Mouse (Mus musculus) liver, embryonic 14.5 days (tissue): ENCODE data around the gene Foxi3. TPM values are rescaled to one million over a fixed set of nuclear protein-coding genes. Genes with fewer than 3 reads are reported as not detected.
A peak's percentile ranks its signal among the peaks of the same experiment; 100 is the strongest.

Experiments
- ATAC-seq: fragments of 200-750 bp; cut with Nextera tagmentation; 2 replicates; pipeline ENCODE4 v1.8.0; 2017; ENCODE audit warnings: moderate number of reproducible peaks, mild to moderate bottlenecking, moderate library complexity; ENCODE audit not compliant: insufficient read depth
- DNase-seq, 3 experiments: peaks; one replicate each; pipeline ENCODE4 v3.0.0-alpha.2; 2012 to 2013; ENCODE audit warnings: low read depth in 3 of 3, low spot score in 3 of 3
- H3K27ac ChIP-seq: fragments of 300-500 bp; sonication (generic); 2 replicates; pipeline ENCODE4 v1.5.1; 2014; ENCODE audit warnings: moderate library complexity, mild to moderate bottlenecking, control low read depth, inconsistent platforms
- H3K27me3 ChIP-seq: fragments of 300-500 bp; sonication (generic); 2 replicates; pipeline ENCODE4 v1.6.1; 2014; ENCODE audit warnings: mild to moderate bottlenecking, low read length, moderate library complexity; ENCODE audit not compliant: control insufficient read depth, insufficient read depth
- H3K36me3 ChIP-seq: fragments of 300-500 bp; sonication (generic); replicated peaks from 2 replicates; pipeline ENCODE4 v1.6.1; 2014; ENCODE audit warnings: low read depth; ENCODE audit not compliant: control insufficient read depth, insufficient read depth
- H3K4me1 ChIP-seq, 2 experiments: fragments of 200-500 bp in 1 of 2; fragments of 300-500 bp in 1 of 2; sonication (generic) in 1 of 2; replicated peaks; 2 replicates each; pipeline ENCODE4 v1.6.1; 2012 to 2014; ENCODE audit warnings: antibody characterized with exemption in 1 of 2, inconsistent platforms in 1 of 2, low read length in 1 of 2; ENCODE audit not compliant: control insufficient read depth in 2 of 2, insufficient read depth in 2 of 2
- H3K4me2 ChIP-seq: fragments of 300-500 bp; sonication (generic); 2 replicates; pipeline ENCODE4 v1.6.1; 2014; ENCODE audit warnings: low read depth, mild to moderate bottlenecking, control low read depth, moderate library complexity
- H3K4me3 ChIP-seq, 2 experiments: fragments of 200-500 bp in 1 of 2; fragments of 300-500 bp in 1 of 2; sonication (generic) in 1 of 2; 2 replicates each; pipeline ENCODE4 v1.5.1; 2012 to 2014; ENCODE audit warnings: low read depth in 2 of 2, low read length in 2 of 2, mild to moderate bottlenecking in 2 of 2, control low read depth in 1 of 2, inconsistent platforms in 1 of 2, moderate library complexity in 1 of 2; ENCODE audit not compliant: insufficient read depth in 1 of 2
- H3K9ac ChIP-seq: fragments of 300-500 bp; sonication (generic); replicated peaks from 2 replicates; pipeline ENCODE4 v1.6.1; 2014; ENCODE audit warnings: mild to moderate bottlenecking, control low read depth, moderate library complexity
- H3K9me3 ChIP-seq: fragments of 300-500 bp; sonication (generic); 2 replicates; pipeline ENCODE4 v1.6.1; 2016; ENCODE audit warnings: low read length, mixed read lengths; ENCODE audit not compliant: control insufficient read depth
- CTCF ChIP-seq: IDR thresholded peaks from 2 replicates; pipeline ENCODE4 v1.5.1; 2016; ENCODE audit warnings: antibody characterized with exemption, low read depth, control low read depth
- EP300 ChIP-seq: IDR thresholded peaks from 2 replicates; pipeline ENCODE4 v1.6.1; 2016; ENCODE audit warnings: antibody characterized with exemption, low read depth
- WGBS: fragments of 180-500 bp; shearing (Covaris S2); extraction: QIAGEN DNeasy Blood & Tissue Kit; methylation state at CpG from one replicate; pipeline ENCODE4 v1.1.7; 2014; ENCODE audit not compliant: insufficient replicate concordance; 5-methylcytosine and 5-hydroxymethylcytosine counted together
- polyA plus RNA-seq, 2 experiments: library from polyadenylated mRNA; depleted of rRNA in 1 of 2; stranded (reverse) in 1 of 2; unstranded in 1 of 2; fragments of >200 nt; fragmentation: Nextera tagmentation in 1 of 2; extraction: Ambion mirVana in 1 of 2; gene quantifications; 2 replicates each; pipeline versions ENCODE4 v1.2.1 to v1.2.3; 2012 to 2014

Foxi3 gene
- polyA plus RNA-seq, 2 experiments: not detected

DNA sequence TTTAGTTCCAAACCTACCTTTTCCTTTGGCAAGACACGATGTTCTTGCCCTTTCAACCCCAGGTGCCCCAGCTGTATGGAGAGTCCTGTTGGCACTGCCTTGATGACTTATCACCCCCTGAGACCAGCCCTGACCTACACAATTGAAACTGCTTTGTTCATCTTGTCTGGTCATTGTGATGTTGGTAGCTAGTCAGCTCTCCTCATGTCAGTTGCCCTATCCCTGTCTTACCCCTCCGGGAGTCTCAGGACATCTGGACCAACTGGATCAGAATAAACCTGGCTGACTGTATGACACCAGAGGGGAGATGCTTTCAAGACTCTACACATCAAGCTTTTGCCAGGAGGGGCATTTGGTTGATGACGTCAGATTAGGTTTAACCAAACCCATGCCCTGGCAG is 37.5 kb upstream of the Foxi3 start, which contains the start of gene Tex37:
Tex37 (minus strand) TSS at position 101 of the 400 bp plus-strand sequence.
- Histone ChIP-seq H3K4me2 (no peak within 1 kb of the TSS), H3K9ac (no peak within 1 kb of the TSS), H3K36me3 (no peaks in the 10 kb centered on the region), H3K4me3 (no peak within 1 kb of the TSS), H3K27me3 (peaks cover 6% of the 10 kb centered on the region), H3K9me3 (no peaks in the 10 kb centered on the region), H3K4me1 (no peaks in the 10 kb centered on the region), H3K27ac (no peak within 1 kb of the TSS)
- DNase-seq (no peak), ATAC-seq (no peak)
- no peak for TF ChIP-seq EP300
- TF ChIP-seq CTCF: no peak
- 66% methylated on average over 3 of the region's 3 CpGs for WGBS

DNA sequence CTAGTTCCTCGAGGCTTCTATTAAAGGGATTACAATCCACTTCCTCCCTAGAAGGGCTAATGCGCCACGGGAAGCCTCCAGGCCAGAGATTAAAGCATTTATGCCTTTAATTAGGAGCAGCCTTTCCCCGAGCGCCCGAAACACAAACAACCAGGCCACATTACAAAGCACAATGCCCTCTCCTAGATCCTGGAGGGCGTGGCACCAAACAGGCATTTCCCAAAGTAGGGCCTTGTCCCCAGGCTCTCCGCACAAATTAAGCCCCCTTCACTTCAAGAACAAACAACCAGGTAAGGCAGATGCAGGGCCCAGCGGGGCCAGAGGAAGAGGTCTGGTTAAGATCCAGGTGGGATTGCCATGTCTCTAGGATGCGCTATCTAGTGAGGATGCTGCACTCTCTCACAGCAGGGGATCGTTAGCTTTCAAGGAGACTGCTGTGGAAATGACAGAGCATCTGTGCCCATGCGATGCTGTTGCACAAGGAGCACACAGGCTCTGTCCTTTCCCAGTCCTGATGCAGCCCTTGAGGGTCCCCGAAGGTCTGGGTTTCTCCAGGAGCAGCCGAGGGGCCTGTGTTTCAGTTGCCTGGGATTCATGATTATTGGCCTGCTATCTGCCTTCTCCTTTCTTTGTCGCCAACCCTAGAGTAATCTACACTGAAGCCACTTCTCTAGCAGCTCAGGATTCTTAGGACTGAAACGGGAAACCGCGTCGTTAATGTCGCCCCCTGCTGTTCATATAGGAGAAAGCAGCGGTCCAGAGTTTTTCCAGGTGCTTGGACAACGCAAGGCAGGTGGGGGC is 34.9 kb upstream of the Foxi3 start:
- DNase-seq (peak in 1 of 3 experiments; percentile 11), ATAC-seq (no peak)
- TF ChIP-seq CTCF (peak; percentile 78), EP300 (no peak)
- no peaks in the 10 kb centered on the region for H3K4me1 ChIP-seq
- no peaks in the 10 kb centered on the region for H3K36me3 ChIP-seq
- no peaks in the 10 kb centered on the region for H3K9me3 ChIP-seq
- H3K27me3 ChIP-seq: peaks cover 6% of the 10 kb centered on the region
- H3K4me2 ChIP-seq: no peak overlapping the region; the same call in 1 of the 2 replicates
- H3K4me3 ChIP-seq: no peak overlapping the region
- WGBS: 16% methylated on average over 22 of the region's 22 CpGs
- H3K9ac ChIP-seq: no peak overlapping the region
- H3K27ac ChIP-seq: no peak overlapping the region

DNA sequence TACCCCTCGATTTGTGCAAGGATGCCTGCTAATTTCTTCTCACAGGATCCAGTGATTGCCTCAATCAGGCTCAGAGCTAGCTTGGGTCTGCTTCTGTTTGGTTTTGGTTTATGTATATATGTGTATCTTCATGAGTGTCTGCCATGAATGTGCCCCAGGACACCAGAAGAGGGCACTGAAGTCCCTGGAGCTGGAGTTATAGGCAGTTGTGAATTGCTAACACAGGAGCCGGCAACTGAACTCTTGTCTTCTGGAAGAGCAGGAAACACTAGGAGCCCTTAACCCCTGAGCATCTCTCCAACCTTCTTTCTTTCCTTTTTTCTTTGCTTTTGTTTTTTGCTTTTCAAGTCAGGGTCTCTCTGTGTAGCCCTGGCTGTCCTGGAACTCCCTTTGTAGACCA is 24.5 kb upstream of the Foxi3 start:
- DNase-seq (no peak), ATAC-seq (no peak)
- H3K4me3 ChIP-seq: no peak overlapping the region
- 71% methylated on average over 2 of the region's 2 CpGs for WGBS
- no peaks in the 10 kb centered on the region for H3K9me3 ChIP-seq
- H3K9ac ChIP-seq: no peak overlapping the region
- H3K36me3 ChIP-seq: no peaks in the 10 kb centered on the region
- no peaks in the 10 kb centered on the region for H3K4me1 ChIP-seq
- H3K27me3 ChIP-seq: no peaks in the 10 kb centered on the region
- H3K4me2 ChIP-seq: no peak overlapping the region
- no peak for TF ChIP-seq CTCF
- H3K27ac ChIP-seq: no peak overlapping the region

DNA sequence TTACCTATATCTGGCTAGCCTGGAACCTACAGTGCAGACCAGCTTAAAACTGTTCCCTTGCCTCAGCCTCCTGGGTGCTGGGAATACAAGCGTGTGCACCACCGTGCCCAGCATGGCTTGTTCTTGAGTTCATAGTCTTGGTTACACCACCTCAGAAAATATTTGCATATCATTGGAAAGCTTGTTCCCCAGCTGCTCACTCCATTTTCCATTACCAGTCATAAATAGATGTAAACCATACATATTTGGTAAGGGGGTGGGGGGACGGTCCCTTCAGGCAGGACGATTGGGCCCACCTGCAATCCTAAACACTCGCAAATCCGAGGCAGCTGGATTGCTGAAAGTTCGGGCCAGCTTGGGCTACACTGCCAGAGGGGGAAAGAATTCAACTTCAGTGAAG is 3.1 kb upstream of the Foxi3 start:
- no peaks in the 10 kb centered on the region for H3K9me3 ChIP-seq
- DNase-seq (no peak), ATAC-seq (no peak)
- 53% methylated on average over 7 of the region's 7 CpGs for WGBS
- H3K27ac ChIP-seq: no peak overlapping the region
- H3K4me1 ChIP-seq: no peaks in the 10 kb centered on the region
- peaks cover 57% of the 10 kb centered on the region for H3K27me3 ChIP-seq
- no peak overlapping the region for H3K4me3 ChIP-seq
- H3K36me3 ChIP-seq: no peaks in the 10 kb centered on the region
- H3K9ac ChIP-seq: no peak overlapping the region
- TF ChIP-seq EP300 (no peak), CTCF (no peak)
- H3K4me2 ChIP-seq: no peak overlapping the region

DNA sequence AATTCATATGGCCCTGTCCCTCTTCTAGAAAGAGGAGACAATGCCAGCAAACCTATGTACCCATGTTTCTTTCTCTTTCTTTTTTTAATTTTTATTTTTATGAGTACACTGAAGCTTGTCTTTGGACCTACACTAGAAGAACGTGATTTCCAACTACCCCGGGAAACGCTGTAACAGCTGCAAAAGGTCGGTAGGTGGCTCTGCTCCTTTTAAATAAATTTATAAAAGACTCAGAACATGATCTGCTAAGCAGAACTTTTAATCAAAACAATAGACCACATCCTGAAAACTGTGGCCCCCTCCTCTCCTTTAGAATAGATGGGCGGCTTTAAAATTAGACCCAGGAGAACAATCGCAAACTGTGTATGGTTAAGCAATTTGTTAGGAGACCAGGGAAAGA is 2.3 kb upstream of the Foxi3 start:
- TF ChIP-seq CTCF: no peak
- TF ChIP-seq EP300: no peak
- 13% methylated on average over 6 of the region's 6 CpGs for WGBS
- DNase-seq (no peak), ATAC-seq (no peak)
- no peaks in the 10 kb centered on the region for H3K9me3 ChIP-seq
- H3K27me3 ChIP-seq: peaks cover 63% of the 10 kb centered on the region
- no peak overlapping the region for H3K4me2 ChIP-seq
- no peaks in the 10 kb centered on the region for H3K36me3 ChIP-seq
- no peaks in the 10 kb centered on the region for H3K4me1 ChIP-seq
- H3K4me3 ChIP-seq: no peak overlapping the region
- H3K27ac ChIP-seq: no peak overlapping the region
- H3K9ac ChIP-seq: no peak overlapping the region
